Mouse (Mus musculus): ENCODE data around the gene Armc9.

DNA sequence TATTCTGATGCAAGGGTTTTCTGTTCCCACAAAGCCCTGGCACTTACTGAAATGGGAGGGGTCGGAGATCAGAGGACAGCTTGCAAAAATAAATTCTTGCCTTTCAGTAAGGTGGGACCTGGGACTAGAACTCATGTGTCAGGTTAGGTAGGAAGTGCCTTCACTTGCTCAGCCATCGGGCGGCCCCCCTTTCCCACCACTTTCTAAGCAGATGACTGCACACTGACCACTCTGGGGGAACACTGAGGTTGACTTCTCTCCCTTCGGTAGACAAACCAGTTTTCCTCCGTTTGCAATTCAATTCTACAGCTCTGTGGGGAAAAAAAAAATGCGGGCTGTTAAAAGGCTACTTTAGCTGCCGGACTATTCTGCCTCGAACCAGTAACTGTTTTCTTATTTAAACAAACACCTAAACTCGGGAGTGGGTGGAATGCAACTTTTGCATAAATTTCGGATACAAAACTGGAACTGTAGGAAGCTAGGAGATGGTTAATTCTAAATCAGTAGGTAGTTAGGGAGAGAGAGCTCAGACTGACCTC, 157.0 kb downstream of the Armc9 start:
- TF ChIP-seq EP300 (IDR thresholded peaks at IDR 0.05; ENCODE audit: low read depth) (no peak), CTCF (IDR thresholded peaks at IDR 0.05; ENCODE audit: low read depth) (no peak)
